Mouse (Mus musculus): ENCODE data around the gene Sgsh. TPM values are rescaled to one million over a fixed set of nuclear protein-coding genes. Genes with fewer than 3 reads are reported as not detected.
"Not testable (repeated sequence)": the region's sequence is repeated elsewhere in the genome, so short reads cannot be mapped to it uniquely, and the experiment has no call there.

Sgsh gene
- polyA plus RNA-seq, 1 experiment from 2014 or later, result 8.2 TPM

- Histone ChIP-seq H3K4me1 (ENCODE audit: control insufficient read depth, insufficient read depth, low read length) (peaks cover 32% of the 10 kb centered on the region), H3K36me3 (ENCODE audit: control insufficient read depth, insufficient read depth, low read length) (no peaks in the 10 kb centered on the region), H3K27ac (ENCODE audit: low read length) (peak overlapping the region; percentile 74), H3K9ac (ENCODE audit: low read depth, low read length) (peak overlapping the region; percentile 34; the same call in 1 of the 2 replicates), H3K9me3 (ENCODE audit: control insufficient read depth, low read length) (no peaks in the 10 kb centered on the region), H3K27me3 (replicated peaks; ENCODE audit: control insufficient read depth, insufficient read depth, low read length) (no peaks in the 10 kb centered on the region), H3K4me3 (ENCODE audit: low read length) (peak overlapping the region; percentile 63), H3K4me2 (ENCODE audit: low read depth, low read length) (peak overlapping the region; percentile 75)
- peak; percentile 68 for ATAC-seq
- WGBS, result 11% methylated on average over 12 of the region's 12 CpGs
These were observed 36.8 kb upstream of the Sgsh start for GRCm38 (mm10) chr11:119392001-119392614.

- Histone ChIP-seq H3K27ac (ENCODE audit: low read length) (peak overlapping the region; percentile 74), H3K9me3 (ENCODE audit: control insufficient read depth, low read length) (no peaks in the 10 kb centered on the region), H3K36me3 (ENCODE audit: control insufficient read depth, insufficient read depth, low read length) (no peaks in the 10 kb centered on the region), H3K4me1 (ENCODE audit: control insufficient read depth, insufficient read depth, low read length) (peaks cover 32% of the 10 kb centered on the region), H3K4me2 (ENCODE audit: low read depth, low read length) (peak overlapping the region; percentile 75), H3K27me3 (replicated peaks; ENCODE audit: control insufficient read depth, insufficient read depth, low read length) (no peaks in the 10 kb centered on the region), H3K9ac (ENCODE audit: low read depth, low read length) (0 out of 2 replicates have a peak overlapping the region, but pooled peaks have one; percentile 6), H3K4me3 (ENCODE audit: low read length) (peak overlapping the region; percentile 63)
- ATAC-seq, result 0 out of 2 replicates have a peak, but pooled peaks have one; percentile 1
- 36% methylated on average over 7 of the region's 7 CpGs for WGBS
These were observed 36.2 kb upstream of the Sgsh start for GRCm38 (mm10) chr11:119391386-119392000.

- H3K36me3 ChIP-seq (ENCODE audit: control insufficient read depth, insufficient read depth, low read length), result no peaks in the 10 kb centered on the region
- 3% methylated on average over 53 of the region's 53 CpGs for WGBS
- peak; percentile 35 for ATAC-seq
These were observed 35.2 kb upstream of the Sgsh start for GRCm38 (mm10) chr11:119390271-119391231.

GRCm38 (mm10) chr11:119389851-119390270 lies 34.5 kb upstream of the Sgsh start:
- H3K27me3 ChIP-seq (replicated peaks; ENCODE audit: control insufficient read depth, insufficient read depth, low read length), result no peaks in the 10 kb centered on the region
- H3K9ac ChIP-seq (ENCODE audit: low read depth, low read length), result peak overlapping the region; percentile 83
- H3K9me3 ChIP-seq (ENCODE audit: control insufficient read depth, low read length), result no peaks in the 10 kb centered on the region
- under 1% methylated on average over 35 of the region's 35 CpGs for WGBS
- H3K27ac ChIP-seq (ENCODE audit: low read length), result peak overlapping the region; percentile 89
- peak overlapping the region; percentile 84 for H3K4me3 ChIP-seq (ENCODE audit: low read length)
- no peaks in the 10 kb centered on the region for H3K36me3 ChIP-seq (ENCODE audit: control insufficient read depth, insufficient read depth, low read length)
- H3K4me1 ChIP-seq (ENCODE audit: control insufficient read depth, insufficient read depth, low read length), result peaks cover 32% of the 10 kb centered on the region
- ATAC-seq, result peak; percentile 41
- H3K4me2 ChIP-seq (ENCODE audit: low read depth, low read length), result peak overlapping the region; percentile 85

More at GRCm38 (mm10) chr11:119390271-119391231, 35.2 kb upstream of the Sgsh start:
- Histone ChIP-seq H3K27ac (ENCODE audit: low read length) (peak overlapping the region; percentile 89), H3K9me3 (ENCODE audit: control insufficient read depth, low read length) (no peaks in the 10 kb centered on the region), H3K4me1 (ENCODE audit: control insufficient read depth, insufficient read depth, low read length) (peaks cover 32% of the 10 kb centered on the region), H3K27me3 (replicated peaks; ENCODE audit: control insufficient read depth, insufficient read depth, low read length) (no peaks in the 10 kb centered on the region), H3K4me2 (ENCODE audit: low read depth, low read length) (peak overlapping the region; percentile 85), H3K4me3 (ENCODE audit: low read length) (peak overlapping the region; percentile 84), H3K9ac (ENCODE audit: low read depth, low read length) (peak overlapping the region; percentile 83)

GRCm38 (mm10) chr11:119387273-119387672 lies 31.9 kb upstream of the Sgsh start:
- 17% methylated on average over 3 of the region's 3 CpGs for WGBS
- H3K36me3 ChIP-seq (ENCODE audit: control insufficient read depth, insufficient read depth, low read length); H3K27ac ChIP-seq (ENCODE audit: low read length); H3K4me3 ChIP-seq (ENCODE audit: low read length); H3K27me3 ChIP-seq (replicated peaks; ENCODE audit: control insufficient read depth, insufficient read depth, low read length); H3K9me3 ChIP-seq (ENCODE audit: control insufficient read depth, low read length); H3K9ac ChIP-seq (ENCODE audit: low read depth, low read length); ATAC-seq; H3K4me2 ChIP-seq (ENCODE audit: low read depth, low read length): not testable (repeated sequence)
- H3K4me1 ChIP-seq (ENCODE audit: control insufficient read depth, insufficient read depth, low read length), result peaks cover 19% of the 10 kb centered on the region

GRCm38 (mm10) chr11:119386306-119386705 lies 31.0 kb upstream of the Sgsh start:
- Histone ChIP-seq H3K9ac (ENCODE audit: low read depth, low read length) (no peak overlapping the region), H3K4me3 (ENCODE audit: low read length) (no peak overlapping the region), H3K4me2 (ENCODE audit: low read depth, low read length) (no peak overlapping the region), H3K27me3 (replicated peaks; ENCODE audit: control insufficient read depth, insufficient read depth, low read length) (no peaks in the 10 kb centered on the region), H3K9me3 (ENCODE audit: control insufficient read depth, low read length) (no peaks in the 10 kb centered on the region), H3K36me3 (ENCODE audit: control insufficient read depth, insufficient read depth, low read length) (no peaks in the 10 kb centered on the region), H3K4me1 (ENCODE audit: control insufficient read depth, insufficient read depth, low read length) (peaks cover 10% of the 10 kb centered on the region), H3K27ac (ENCODE audit: low read length) (no peak overlapping the region)
- ATAC-seq, result no peak
- WGBS, result 92% methylated on average over 5 of the region's 5 CpGs

GRCm38 (mm10) chr11:119384904-119385303 lies 29.6 kb upstream of the Sgsh start:
- WGBS, result 81% methylated on average over 4 of the region's 4 CpGs
- H3K9ac ChIP-seq (ENCODE audit: low read depth, low read length), result no peak overlapping the region
- no peak for ATAC-seq
- no peak overlapping the region for H3K4me2 ChIP-seq (ENCODE audit: low read depth, low read length)
- no peaks in the 10 kb centered on the region for H3K27me3 ChIP-seq (replicated peaks; ENCODE audit: control insufficient read depth, insufficient read depth, low read length)
- peaks cover 5% of the 10 kb centered on the region for H3K4me1 ChIP-seq (ENCODE audit: control insufficient read depth, insufficient read depth, low read length)
- no peak overlapping the region for H3K4me3 ChIP-seq (ENCODE audit: low read length)
- 0 out of 2 replicates have a peak, but pooled peaks cover 3% of the 10 kb centered on the region for H3K36me3 ChIP-seq (ENCODE audit: control insufficient read depth, insufficient read depth, low read length)
- H3K9me3 ChIP-seq (ENCODE audit: control insufficient read depth, low read length), result no peaks in the 10 kb centered on the region
- no peak overlapping the region for H3K27ac ChIP-seq (ENCODE audit: low read length)

GRCm38 (mm10) chr11:119382338-119382850 lies 27.1 kb upstream of the Sgsh start:
- 81% methylated on average over 6 of the region's 6 CpGs for WGBS
- Histone ChIP-seq H3K4me1 (ENCODE audit: control insufficient read depth, insufficient read depth, low read length) (no peaks in the 10 kb centered on the region), H3K36me3 (ENCODE audit: control insufficient read depth, insufficient read depth, low read length) (0 out of 2 replicates have a peak, but pooled peaks cover 3% of the 10 kb centered on the region), H3K9ac (ENCODE audit: low read depth, low read length) (no peak overlapping the region), H3K27me3 (replicated peaks; ENCODE audit: control insufficient read depth, insufficient read depth, low read length) (no peaks in the 10 kb centered on the region), H3K4me2 (ENCODE audit: low read depth, low read length) (no peak overlapping the region), H3K9me3 (ENCODE audit: control insufficient read depth, low read length) (no peaks in the 10 kb centered on the region), H3K4me3 (ENCODE audit: low read length) (no peak overlapping the region), H3K27ac (ENCODE audit: low read length) (no peak overlapping the region)
- no peak for ATAC-seq

All from intestine, embryonic 16.5 days (tissue).